ENCODE assay signal across 12 mouse cellular contexts in genomic region chr14:30429606-30430005, GRCm38 (mm10). TPM values are rescaled to one million over a fixed set of nuclear protein-coding genes. Genes with fewer than 3 reads are reported as not detected.
DNase-seq lines count a peak whose midpoint lies in the region; ATAC-seq and TF ChIP-seq lines count a peak whose summit lies in the region.
"Had no signal": no experiment of that assay in that cellular context is flagged by ENCODE, and none has a peak within 500 bp of the region (broad histone marks: within the 10 kb centered on the region; RNA-seq: fewer than 3 reads in every experiment).

No protein-coding gene starts in this region.

- H3K27me3 ChIP-seq in liver, embryonic 12.5 days (replicated peaks): no peaks in the 10 kb centered on the region
- H3K27me3 ChIP-seq in liver, embryonic 11.5 days (replicated peaks; ENCODE audit: control insufficient read depth, insufficient read depth, low read length): no peaks in the 10 kb centered on the region
- H3K27me3 ChIP-seq in intestine, postnatal 0 days (replicated peaks; ENCODE audit: control insufficient read depth, insufficient read depth, low read length): no peaks in the 10 kb centered on the region
- no peaks in the 10 kb centered on the region for H3K27me3 ChIP-seq in midbrain, embryonic 15.5 days (replicated peaks)

- TF ChIP-seq CTCF in intestine, postnatal 0 days (IDR thresholded peaks at IDR 0.05; ENCODE audit: low read depth): no peak

- H3K4me2 ChIP-seq in liver, embryonic 12.5 days: peak overlapping the region; percentile 40
- H3K4me2 ChIP-seq in liver, embryonic 11.5 days: no peak overlapping the region
- peak overlapping the region; percentile 45; the same call in 1 of the 2 replicates for H3K4me2 ChIP-seq in intestine, postnatal 0 days (replicated peaks; ENCODE audit: low read depth)
- no peak overlapping the region for H3K4me2 ChIP-seq in midbrain, embryonic 15.5 days

- H3K36me3 ChIP-seq in liver, embryonic 12.5 days: no peaks in the 10 kb centered on the region
- no peaks in the 10 kb centered on the region for H3K36me3 ChIP-seq in liver, embryonic 11.5 days (ENCODE audit: control insufficient read depth, insufficient read depth, low read length)
- no peaks in the 10 kb centered on the region for H3K36me3 ChIP-seq in intestine, postnatal 0 days (ENCODE audit: control insufficient read depth, insufficient read depth)
- no peaks in the 10 kb centered on the region for H3K36me3 ChIP-seq in midbrain, embryonic 15.5 days (replicated peaks)

- ATAC-seq in liver, embryonic 12.5 days: no peak
- no peak for ATAC-seq in liver, embryonic 11.5 days (replicated peaks; ENCODE audit: low FRiP score)
- ATAC-seq in intestine, postnatal 0 days: no peak
- no peak for ATAC-seq in midbrain, embryonic 15.5 days (replicated peaks)
- ATAC-seq: activated CD4-positive, CD25-positive, alpha-beta regulatory T cell, adult 4 months had no signal

- H3K9ac ChIP-seq in liver, embryonic 12.5 days: no peak overlapping the region
- no peak overlapping the region for H3K9ac ChIP-seq in liver, embryonic 11.5 days (ENCODE audit: low read depth, low read length)
- no peak overlapping the region for H3K9ac ChIP-seq in intestine, postnatal 0 days (ENCODE audit: low read depth, low read length)
- H3K9ac ChIP-seq in midbrain, embryonic 15.5 days: no peak overlapping the region
- H3K9ac ChIP-seq: liver, embryonic 14.5 days had no signal

- peak; percentile 7 for DNase-seq in adrenal gland, postnatal 14 days
- no peak for DNase-seq in adrenal gland, adult 8-10 months
- no peak for DNase-seq in liver, embryonic 11.5 days (ENCODE audit: low spot score)
- DNase-seq in MEL-GATA-1-ER (ENCODE audit: extremely low read depth, low read depth): peak; percentile 10
- DNase-seq in layer of hippocampus, postnatal 14 days (ENCODE audit: low spot score in 2 of 2): no peak
- DNase-seq: cerebellum, adult 11 months had no signal

- H3K9me3 ChIP-seq in liver, embryonic 12.5 days (replicated peaks): no peaks in the 10 kb centered on the region
- no peaks in the 10 kb centered on the region for H3K9me3 ChIP-seq in liver, embryonic 11.5 days (ENCODE audit: control insufficient read depth, low read length)
- H3K9me3 ChIP-seq in intestine, postnatal 0 days (ENCODE audit: control insufficient read depth): no peaks in the 10 kb centered on the region
- no peaks in the 10 kb centered on the region for H3K9me3 ChIP-seq in midbrain, embryonic 15.5 days

- H3K4me3 ChIP-seq in liver, embryonic 12.5 days: no peak overlapping the region
- no peak overlapping the region for H3K4me3 ChIP-seq in liver, embryonic 11.5 days (ENCODE audit: low read depth, low read length)
- H3K4me3 ChIP-seq in intestine, postnatal 0 days (ENCODE audit: low read depth, low read length): no peak overlapping the region
- H3K4me3 ChIP-seq in midbrain, embryonic 15.5 days: no peak overlapping the region
- H3K4me3 ChIP-seq: heart, adult 2 months had no signal

- WGBS in liver, embryonic 12.5 days (ENCODE audit: insufficient replicate concordance): 40% methylated on average over 9 of the region's 9 CpGs
- WGBS in liver, embryonic 11.5 days: 49% methylated on average over 9 of the region's 9 CpGs
- WGBS in intestine, postnatal 0 days: 40% methylated on average over 9 of the region's 9 CpGs
- WGBS in midbrain, embryonic 15.5 days: 79% methylated on average over 9 of the region's 9 CpGs

- peaks cover 11% of the 10 kb centered on the region for H3K4me1 ChIP-seq in liver, embryonic 12.5 days
- H3K4me1 ChIP-seq in liver, embryonic 11.5 days (replicated peaks; ENCODE audit: control insufficient read depth, insufficient read depth, low read length): no peaks in the 10 kb centered on the region
- no peaks in the 10 kb centered on the region for H3K4me1 ChIP-seq in intestine, postnatal 0 days (replicated peaks; ENCODE audit: control insufficient read depth, insufficient read depth, low read length)
- H3K4me1 ChIP-seq in midbrain, embryonic 15.5 days: no peaks in the 10 kb centered on the region

- no peak overlapping the region for H3K27ac ChIP-seq in liver, embryonic 12.5 days
- H3K27ac ChIP-seq in liver, embryonic 11.5 days (ENCODE audit: low read depth, low read length): no peak overlapping the region
- no peak overlapping the region for H3K27ac ChIP-seq in intestine, postnatal 0 days (ENCODE audit: low read depth, low read length)
- H3K27ac ChIP-seq in midbrain, embryonic 15.5 days: no peak overlapping the region
- H3K27ac ChIP-seq: heart, adult 2 months; liver, embryonic 14.5 days had no signal

RNA-seq across cellular contexts. Expression of gene Dcp1a, which starts 49.7 kb away (rescaled TPM):
- 22.6 and 30.2 TPM in 2 replicates for total RNA-seq in adrenal gland, postnatal 14 days (2021)
- 10 to 100 TPM; 24.0 to 37.6 (median 28.3) TPM for total RNA-seq in adrenal gland, adult 8-10 months (2022)
- polyA plus RNA-seq in liver, embryonic 12.5 days (2016; fragmentation: Nextera tagmentation; extraction: Ambion mirVana): 15.2 TPM in 2 replicates
- 26.8 and 29.1 TPM in 2 replicates for polyA plus RNA-seq in liver, embryonic 11.5 days (2014; fragmentation: Nextera tagmentation; extraction: Ambion mirVana)
- 5.6 and 6.4 TPM in 2 replicates for polyA plus RNA-seq in intestine, postnatal 0 days (2015; fragmentation: Nextera tagmentation; extraction: Ambion mirVana)
- 10 to 100 TPM; 19.3 to 21.5 TPM for total RNA-seq in layer of hippocampus, postnatal 14 days (2021)
- polyA plus RNA-seq in midbrain, embryonic 15.5 days (2015; fragmentation: Nextera tagmentation; extraction: Ambion mirVana): 17.3 and 19.6 TPM in 2 replicates

Comparison
In these comparisons a context has a peak if more than half of its experiments do, and no peak if none do; other contexts are left out.
1. DNase-seq: peak in adrenal gland, postnatal 14 days (single experiment) and MEL-GATA-1-ER (single experiment); none in adrenal gland, adult 8-10 months (single experiment), liver, embryonic 11.5 days (single experiment) and layer of hippocampus, postnatal 14 days (0 of 2).
2. H3K4me2 ChIP-seq: peak in liver, embryonic 12.5 days (single experiment) and intestine, postnatal 0 days (single experiment); none in liver, embryonic 11.5 days (single experiment) and midbrain, embryonic 15.5 days (single experiment).